Mouse (Mus musculus): ENCODE measurements around the gene Dach1. TPM values are rescaled to one million over a fixed set of nuclear protein-coding genes. Genes with fewer than 3 reads are reported as not detected.

The Dach1 gene
- polyA plus RNA-seq, 1 experiment, result 0.23 TPM

DNA sequence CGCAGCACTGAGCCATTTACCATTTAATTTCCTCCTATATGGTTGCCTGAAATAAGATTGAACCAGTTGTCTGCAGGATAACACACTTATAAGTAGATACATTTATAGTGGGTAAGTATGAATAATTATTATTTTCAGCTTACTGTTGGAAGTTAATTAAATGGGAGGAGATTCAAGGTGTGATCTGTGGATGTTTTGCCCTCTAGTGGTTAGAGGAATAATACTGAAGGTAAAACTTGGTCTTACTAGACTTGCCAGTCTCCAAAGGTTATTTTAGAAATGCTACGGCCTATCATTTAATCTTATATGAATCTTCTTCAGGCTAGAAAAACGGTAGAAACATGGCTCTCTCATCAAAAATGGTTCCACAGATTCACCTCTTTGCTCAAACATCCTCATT is 339.7 kb downstream of the Dach1 start:
- no peak for DNase-seq (ENCODE audit: low read depth in 1 of 2, low spot score in 2 of 2)
- Histone ChIP-seq H3K27me3 (ENCODE audit: control insufficient read depth, insufficient read depth, low read length) (no peaks in the 10 kb centered on the region), H3K36me3 (ENCODE audit: control insufficient read depth, insufficient read depth, low read length) (no peaks in the 10 kb centered on the region), H3K4me3 (ENCODE audit: extremely low read depth, insufficient read depth, insufficient read length) (no peak overlapping the region), H3K27ac (ENCODE audit: insufficient read depth, low read length) (no peak overlapping the region), H3K4me1 (ENCODE audit: control insufficient read depth, insufficient read depth, insufficient read length) (no peaks in the 10 kb centered on the region)
- TF ChIP-seq CTCF (IDR thresholded peaks at IDR 0.05; ENCODE audit: extremely low read depth, insufficient read depth, insufficient read length, insufficient replicate concordance), result no peak
- TF ChIP-seq POLR2A (IDR thresholded peaks at IDR 0.05; ENCODE audit: low read depth, low read length), result no peak
- WGBS, result 72% methylated on average over 3 of the region's 3 CpGs

DNA sequence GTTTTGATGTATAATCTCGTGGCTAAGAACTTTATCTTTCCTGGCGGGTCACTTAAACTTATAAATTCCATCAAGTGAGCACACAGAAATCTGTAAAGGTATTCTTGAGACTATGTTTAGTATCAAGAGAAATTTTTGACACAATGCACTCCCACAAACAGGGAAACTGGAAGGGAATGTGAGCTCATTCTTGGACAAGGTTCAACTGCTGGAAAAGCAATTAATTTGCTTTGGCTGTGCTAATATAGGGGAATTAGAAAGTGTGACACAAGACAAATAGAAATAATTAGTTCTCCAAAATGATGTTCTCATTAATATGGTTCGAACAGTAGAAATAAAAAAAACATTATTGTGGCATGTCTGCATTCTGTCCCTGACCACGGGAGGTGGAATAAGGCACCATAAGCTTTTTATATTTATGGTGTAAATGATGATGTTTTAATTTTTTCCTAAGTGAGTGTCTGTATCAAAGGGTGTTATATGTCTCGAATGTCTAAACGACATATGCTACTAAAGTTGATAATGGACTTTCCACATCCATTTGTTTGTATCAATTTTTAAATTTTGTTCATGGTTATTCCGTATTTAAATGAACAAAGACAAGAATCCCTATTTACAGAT is 354.9 kb downstream of the Dach1 start:
- Histone ChIP-seq H3K4me1 (ENCODE audit: control insufficient read depth, insufficient read depth, insufficient read length) (no peaks in the 10 kb centered on the region), H3K4me3 (ENCODE audit: extremely low read depth, insufficient read depth, insufficient read length) (no peak overlapping the region), H3K27me3 (ENCODE audit: control insufficient read depth, insufficient read depth, low read length) (no peaks in the 10 kb centered on the region), H3K27ac (ENCODE audit: insufficient read depth, low read length) (no peak overlapping the region), H3K36me3 (ENCODE audit: control insufficient read depth, insufficient read depth, low read length) (no peaks in the 10 kb centered on the region)
- 81% methylated on average over 7 of the region's 7 CpGs for WGBS
- TF ChIP-seq CTCF (IDR thresholded peaks at IDR 0.05; ENCODE audit: extremely low read depth, insufficient read depth, insufficient read length, insufficient replicate concordance) (no peak), POLR2A (IDR thresholded peaks at IDR 0.05; ENCODE audit: low read depth, low read length) (no peak)
- no peak for DNase-seq (ENCODE audit: low read depth in 1 of 2, low spot score in 2 of 2)

DNA sequence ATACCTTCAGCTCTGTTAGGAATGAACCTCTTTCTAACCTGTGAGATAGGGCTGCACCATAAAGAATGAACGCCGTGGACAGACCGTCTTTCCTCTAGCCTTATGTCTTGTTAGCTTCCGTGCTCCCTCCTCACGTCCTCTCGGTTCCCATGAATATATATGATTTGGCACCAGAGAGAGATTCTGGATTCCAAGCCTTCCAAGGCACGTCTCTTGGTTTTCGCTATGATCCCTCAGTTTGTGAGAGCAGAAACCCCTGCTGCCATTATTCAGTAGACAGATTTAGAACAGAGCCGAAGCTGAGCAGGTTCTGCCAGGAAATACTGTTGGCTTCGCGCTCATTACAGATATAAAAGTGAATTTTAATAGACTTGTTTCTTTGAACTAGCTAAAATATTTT is 356.0 kb downstream of the Dach1 start:
- H3K4me3 ChIP-seq (ENCODE audit: extremely low read depth, insufficient read depth, insufficient read length), result no peak overlapping the region
- no peak for DNase-seq (ENCODE audit: low read depth in 1 of 2, low spot score in 2 of 2)
- no peaks in the 10 kb centered on the region for H3K27me3 ChIP-seq (ENCODE audit: control insufficient read depth, insufficient read depth, low read length)
- no peak overlapping the region for H3K27ac ChIP-seq (ENCODE audit: insufficient read depth, low read length)
- H3K4me1 ChIP-seq (ENCODE audit: control insufficient read depth, insufficient read depth, insufficient read length), result no peaks in the 10 kb centered on the region
- 91% methylated on average over 11 of the region's 11 CpGs for WGBS
- no peaks in the 10 kb centered on the region for H3K36me3 ChIP-seq (ENCODE audit: control insufficient read depth, insufficient read depth, low read length)
- TF ChIP-seq CTCF (IDR thresholded peaks at IDR 0.05; ENCODE audit: extremely low read depth, insufficient read depth, insufficient read length, insufficient replicate concordance) (no peak), POLR2A (IDR thresholded peaks at IDR 0.05; ENCODE audit: low read depth, low read length) (no peak)

DNA sequence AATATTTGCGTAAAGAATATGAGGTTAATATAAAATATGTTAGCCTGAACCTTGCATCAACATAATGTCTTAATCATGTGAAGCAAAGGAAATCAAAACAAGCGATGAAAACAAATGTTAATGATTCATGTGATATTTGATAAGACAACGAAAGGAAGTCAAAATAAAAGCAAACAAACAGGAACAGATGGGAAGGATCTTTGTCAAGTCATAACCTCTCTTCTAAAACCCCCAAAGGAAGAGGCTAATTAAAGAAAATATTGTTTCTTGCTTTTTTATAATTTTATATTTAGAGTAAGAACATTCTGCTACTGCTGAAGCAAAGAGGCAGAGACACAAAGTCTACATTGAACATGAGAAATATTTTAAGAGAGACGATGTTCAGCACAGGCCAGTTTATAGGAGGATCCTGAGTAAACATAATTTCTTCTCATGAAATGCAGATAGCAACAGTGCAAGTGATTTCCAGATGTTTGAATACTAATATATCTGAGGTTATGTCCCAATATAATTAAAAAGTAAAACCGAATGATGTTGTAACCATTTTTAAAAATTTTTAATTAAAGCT is 374.1 kb downstream of the Dach1 start:
- no peak for DNase-seq (ENCODE audit: low read depth in 1 of 2, low spot score in 2 of 2)
- no peak for TF ChIP-seq CTCF (IDR thresholded peaks at IDR 0.05; ENCODE audit: extremely low read depth, insufficient read depth, insufficient read length, insufficient replicate concordance)
- TF ChIP-seq POLR2A (IDR thresholded peaks at IDR 0.05; ENCODE audit: low read depth, low read length), result no peak
- 87% methylated on average over 5 of the region's 5 CpGs for WGBS
- no peak overlapping the region for H3K4me3 ChIP-seq (ENCODE audit: extremely low read depth, insufficient read depth, insufficient read length)
- no peaks in the 10 kb centered on the region for H3K36me3 ChIP-seq (ENCODE audit: control insufficient read depth, insufficient read depth, low read length)
- H3K4me1 ChIP-seq (ENCODE audit: control insufficient read depth, insufficient read depth, insufficient read length), result no peaks in the 10 kb centered on the region
- H3K27me3 ChIP-seq (ENCODE audit: control insufficient read depth, insufficient read depth, low read length), result no peaks in the 10 kb centered on the region
- no peak overlapping the region for H3K27ac ChIP-seq (ENCODE audit: insufficient read depth, low read length)

DNA sequence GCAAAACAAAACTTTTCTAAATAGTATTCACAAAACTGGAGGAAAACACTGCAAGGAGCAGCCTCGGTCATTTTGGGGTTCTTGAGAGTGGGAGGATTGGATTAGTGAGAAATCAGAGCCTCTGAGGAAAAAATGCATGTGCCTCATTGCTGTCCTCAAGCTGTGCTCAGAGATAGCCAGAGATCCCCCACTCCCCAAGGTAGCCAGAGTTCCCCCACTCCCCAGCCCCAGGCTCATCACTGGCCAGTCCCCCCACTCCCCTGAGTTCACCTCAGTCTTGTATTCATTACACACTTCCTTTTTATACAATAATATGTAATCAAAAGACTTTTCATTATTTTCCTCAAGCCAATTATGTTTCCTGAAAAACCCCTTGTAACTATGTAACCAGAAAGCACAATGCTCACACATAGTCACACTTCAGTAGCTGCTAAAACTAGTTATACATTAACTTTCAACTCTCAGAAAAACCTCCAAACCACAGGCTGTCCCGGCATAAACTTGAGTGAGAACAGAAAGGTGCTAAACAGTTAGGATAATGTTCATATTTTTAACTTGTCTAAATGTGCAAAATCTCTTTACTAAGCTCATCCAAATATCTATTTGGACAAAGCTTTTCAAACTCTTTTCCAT is 395.3 kb downstream of the Dach1 start:
- DNase-seq (ENCODE audit: low read depth in 1 of 2, low spot score in 2 of 2), result no peak
- Histone ChIP-seq H3K4me3 (ENCODE audit: extremely low read depth, insufficient read depth, insufficient read length) (no peak overlapping the region), H3K36me3 (ENCODE audit: control insufficient read depth, insufficient read depth, low read length) (no peaks in the 10 kb centered on the region), H3K27me3 (ENCODE audit: control insufficient read depth, insufficient read depth, low read length) (no peaks in the 10 kb centered on the region), H3K4me1 (ENCODE audit: control insufficient read depth, insufficient read depth, insufficient read length) (no peaks in the 10 kb centered on the region), H3K27ac (ENCODE audit: insufficient read depth, low read length) (no peak overlapping the region)
- TF ChIP-seq CTCF (IDR thresholded peaks at IDR 0.05; ENCODE audit: extremely low read depth, insufficient read depth, insufficient read length, insufficient replicate concordance) (no peak), POLR2A (IDR thresholded peaks at IDR 0.05; ENCODE audit: low read depth, low read length) (no peak)
- WGBS, result 79% methylated on average over 2 of the region's 2 CpGs

DNA sequence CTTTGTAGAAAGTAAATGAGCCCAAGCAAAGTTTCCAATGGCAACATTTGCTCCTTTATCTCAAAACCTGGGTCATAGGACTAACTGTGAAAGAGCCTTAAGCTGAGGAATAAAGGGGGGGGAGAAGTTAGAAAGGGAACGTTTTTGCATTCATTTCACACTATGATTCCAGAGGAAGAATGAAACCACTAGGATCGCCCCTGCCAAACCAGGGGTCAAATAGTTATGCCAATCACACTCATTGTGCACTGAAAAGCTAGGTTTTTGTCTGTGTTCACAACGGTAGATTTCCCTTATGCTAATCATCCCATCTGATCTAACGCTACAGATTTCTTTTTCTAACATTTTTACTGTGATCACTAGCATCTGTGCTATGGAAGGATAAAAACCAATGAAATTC is 415.2 kb downstream of the Dach1 start:
- no peak overlapping the region for H3K4me3 ChIP-seq (ENCODE audit: extremely low read depth, insufficient read depth, insufficient read length)
- DNase-seq (ENCODE audit: low read depth in 1 of 2, low spot score in 2 of 2), result no peak
- H3K36me3 ChIP-seq (ENCODE audit: control insufficient read depth, insufficient read depth, low read length), result no peaks in the 10 kb centered on the region
- WGBS, result 74% methylated on average over 4 of the region's 4 CpGs
- no peak overlapping the region for H3K27ac ChIP-seq (ENCODE audit: insufficient read depth, low read length)
- TF ChIP-seq CTCF (IDR thresholded peaks at IDR 0.05; ENCODE audit: extremely low read depth, insufficient read depth, insufficient read length, insufficient replicate concordance) (no peak), POLR2A (IDR thresholded peaks at IDR 0.05; ENCODE audit: low read depth, low read length) (no peak)
- H3K4me1 ChIP-seq (ENCODE audit: control insufficient read depth, insufficient read depth, insufficient read length), result no peaks in the 10 kb centered on the region
- no peaks in the 10 kb centered on the region for H3K27me3 ChIP-seq (ENCODE audit: control insufficient read depth, insufficient read depth, low read length)

DNA sequence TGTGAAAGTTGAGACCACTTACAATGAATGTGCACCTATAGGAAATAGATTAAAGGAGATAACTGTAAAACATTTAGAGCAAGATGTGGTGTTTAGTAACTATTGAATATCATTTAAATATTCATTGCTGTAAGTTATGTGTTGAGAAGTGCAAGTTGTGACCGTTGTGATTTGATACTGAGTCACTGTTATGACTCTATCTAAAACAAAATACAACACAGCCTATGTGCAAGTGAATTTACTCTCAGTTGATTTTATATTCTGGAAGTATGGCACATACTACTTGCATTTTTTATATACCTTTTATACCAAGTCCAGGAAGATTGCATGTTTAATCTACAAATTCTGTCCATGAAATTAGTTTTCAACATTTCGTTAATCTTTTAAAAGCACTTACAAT is 415.6 kb downstream of the Dach1 start:
- TF ChIP-seq CTCF (IDR thresholded peaks at IDR 0.05; ENCODE audit: extremely low read depth, insufficient read depth, insufficient read length, insufficient replicate concordance) (no peak), POLR2A (IDR thresholded peaks at IDR 0.05; ENCODE audit: low read depth, low read length) (no peak)
- no peaks in the 10 kb centered on the region for H3K27me3 ChIP-seq (ENCODE audit: control insufficient read depth, insufficient read depth, low read length)
- DNase-seq (ENCODE audit: low read depth in 1 of 2, low spot score in 2 of 2), result no peak
- 89% methylated on average over 2 of the region's 2 CpGs for WGBS
- no peak overlapping the region for H3K27ac ChIP-seq (ENCODE audit: insufficient read depth, low read length)
- no peaks in the 10 kb centered on the region for H3K4me1 ChIP-seq (ENCODE audit: control insufficient read depth, insufficient read depth, insufficient read length)
- H3K36me3 ChIP-seq (ENCODE audit: control insufficient read depth, insufficient read depth, low read length), result no peaks in the 10 kb centered on the region
- H3K4me3 ChIP-seq (ENCODE audit: extremely low read depth, insufficient read depth, insufficient read length), result no peak overlapping the region
